Mouse (Mus musculus) brain, embryonic 14.5 days (tissue): ENCODE results near the gene Tcap.

Experiments used
- CTCF ChIP-seq: fragments of 200-500 bp; IDR thresholded peaks from 2 replicates; pipeline ENCODE4 v1.5.1; 2012; ENCODE audit warnings: inconsistent platforms, mild to moderate bottlenecking, moderate library complexity, borderline replicate concordance; ENCODE audit not compliant: insufficient read depth, insufficient read length; ENCODE audit errors: extremely low read depth
- POLR2A ChIP-seq: fragments of 200-500 bp; IDR thresholded peaks from 2 replicates; pipeline ENCODE4 v1.6.1; 2012; ENCODE audit warnings: mild to moderate bottlenecking, inconsistent platforms, borderline replicate concordance; ENCODE audit not compliant: poor library complexity, insufficient read depth, insufficient read length, severe bottlenecking; ENCODE audit errors: extremely low read depth

- no peak for TF ChIP-seq POLR2A
- no peak for TF ChIP-seq CTCF
These were observed 1.4 kb downstream of the Tcap start for GRCm38 (mm10) chr11:98384721-98385637.
